Mouse (Mus musculus) testis, adult 2 months (tissue): Measurements from ENCODE around the gene Rbm39. TPM values are rescaled to one million over a fixed set of nuclear protein-coding genes. Genes with fewer than 3 reads are reported as not detected.
A peak's percentile ranks its signal among the peaks of the same experiment; 100 is the strongest.
"Not testable (repeated sequence)": the region's sequence is repeated elsewhere in the genome, so short reads cannot be mapped to it uniquely, and the experiment has no call there.

Experiments used
- H3K27ac ChIP-seq: fragments of 200-500 bp; 2 replicates; pipeline ENCODE4 v1.5.1; 2012; ENCODE audit warnings: low read depth, low read length; ENCODE audit not compliant: control insufficient read depth, insufficient read depth
- H3K27me3 ChIP-seq: fragments of 200-500 bp; 2 replicates; pipeline ENCODE4 v1.6.1; 2012; ENCODE audit warnings: mild to moderate bottlenecking, low read length, moderate library complexity; ENCODE audit not compliant: control insufficient read depth, insufficient read depth
- H3K36me3 ChIP-seq: fragments of 200-500 bp; 2 replicates; pipeline ENCODE4 v1.6.1; 2012; ENCODE audit warnings: mild to moderate bottlenecking, low read length; ENCODE audit not compliant: control insufficient read depth, insufficient read depth
- H3K4me1 ChIP-seq: fragments of 200-500 bp; 2 replicates; pipeline ENCODE4 v1.6.1; 2012; ENCODE audit warnings: low read length; ENCODE audit not compliant: control insufficient read depth, insufficient read depth
- H3K4me3 ChIP-seq: fragments of 200-500 bp; 2 replicates; pipeline ENCODE4 v1.5.1; 2012; ENCODE audit warnings: low read depth, mild to moderate bottlenecking, low read length, moderate library complexity, mixed read lengths; ENCODE audit not compliant: control insufficient read depth
- CTCF ChIP-seq: fragments of 200-500 bp; IDR thresholded peaks from 2 replicates; pipeline ENCODE4 v1.5.1; 2012; ENCODE audit warnings: low read depth, mild to moderate bottlenecking, inconsistent platforms, low read length, moderate library complexity; ENCODE audit not compliant: control insufficient read depth, insufficient read depth, insufficient replicate concordance
- POLR2A ChIP-seq: fragments of 200-500 bp; IDR thresholded peaks from 2 replicates; pipeline ENCODE4 v1.6.1; 2012; ENCODE audit warnings: low read depth, mild to moderate bottlenecking, inconsistent platforms, low read length, moderate library complexity; ENCODE audit not compliant: control insufficient read depth
- polyA plus RNA-seq: library from polyadenylated mRNA; depleted of rRNA; stranded (reverse); fragments of >200 nt; gene quantifications from 2 replicates; pipeline ENCODE4 v1.2.3, GENCODE M21; 2012

Rbm39 gene
- polyA plus RNA-seq, 1 experiment: 27.9 TPM

GRCm38 (mm10) chr2:156142820-156143219 is 37.2 kb downstream of the Rbm39 start:
- Histone ChIP-seq H3K4me1 (peaks cover 2% of the 10 kb centered on the region; the same call in 1 of the 2 replicates), H3K36me3 (no peaks in the 10 kb centered on the region; the same call in 1 of the 2 replicates), H3K27me3 (no peaks in the 10 kb centered on the region), H3K4me3 (no peak overlapping the region), H3K27ac (no peak overlapping the region)
- no peak for TF ChIP-seq POLR2A

- Histone ChIP-seq H3K4me3 (no peak overlapping the region), H3K27ac (no peak overlapping the region), H3K4me1 (no peaks in the 10 kb centered on the region), H3K27me3 (no peaks in the 10 kb centered on the region), H3K36me3 (no peaks in the 10 kb centered on the region; the same call in none of the 2 replicates)
- TF ChIP-seq CTCF: no peak
- no peak for TF ChIP-seq POLR2A
These were observed 44.3 kb downstream of the Rbm39 start for GRCm38 (mm10) chr2:156135695-156136094.

- Histone ChIP-seq H3K27ac (no peak overlapping the region), H3K36me3 (no peaks in the 10 kb centered on the region; the same call in none of the 2 replicates), H3K4me3 (no peak overlapping the region), H3K4me1 (no peaks in the 10 kb centered on the region), H3K27me3 (no peaks in the 10 kb centered on the region)
- TF ChIP-seq POLR2A (no peak), CTCF (no peak)
These were observed 45.9 kb downstream of the Rbm39 start for GRCm38 (mm10) chr2:156134161-156134560.

- H3K27me3 ChIP-seq: no peaks in the 10 kb centered on the region
- peaks cover 2% of the 10 kb centered on the region for H3K36me3 ChIP-seq
- TF ChIP-seq CTCF (no peak), POLR2A (no peak)
- H3K4me3 ChIP-seq: no peak within 1 kb of the TSS
- H3K4me1 ChIP-seq: no peaks in the 10 kb centered on the region
- no peak within 1 kb of the TSS for H3K27ac ChIP-seq
These were observed 53.0 kb downstream of the Rbm39 start, which contains the start of gene Gm28036 for GRCm38 (mm10) chr2:156126992-156127391. Gm28036 (minus strand) TSS chr2:156127092.

GRCm38 (mm10) chr2:156123731-156124130 is 56.3 kb downstream of the Rbm39 start:
- Histone ChIP-seq H3K4me3 (no peak overlapping the region), H3K36me3 (peaks cover 2% of the 10 kb centered on the region), H3K27me3 (no peaks in the 10 kb centered on the region), H3K27ac (no peak overlapping the region), H3K4me1 (no peaks in the 10 kb centered on the region)
- TF ChIP-seq CTCF: no peak

GRCm38 (mm10) chr2:156119566-156119965 is 60.5 kb downstream of the Rbm39 start:
- no peak for TF ChIP-seq CTCF
- no peak for TF ChIP-seq POLR2A

GRCm38 (mm10) chr2:156112080-156112423 is 68.0 kb downstream of the Rbm39 start:
- not testable (repeated sequence) for H3K36me3 ChIP-seq, H3K27ac ChIP-seq, H3K4me1 ChIP-seq, H3K27me3 ChIP-seq
- H3K4me3 ChIP-seq: peak overlapping the region; percentile 90

More at GRCm38 (mm10) chr2:156119566-156119965, 60.5 kb downstream of the Rbm39 start:
- H3K36me3 ChIP-seq: peaks cover 2% of the 10 kb centered on the region
- H3K27ac ChIP-seq: no peak overlapping the region
- H3K27me3 ChIP-seq: no peaks in the 10 kb centered on the region
- peak overlapping the region; percentile 66 for H3K4me3 ChIP-seq
- no peaks in the 10 kb centered on the region for H3K4me1 ChIP-seq

GRCm38 (mm10) chr2:156111358-156112079 is 68.5 kb downstream of the Rbm39 start, which contains the start of the genes Cpne1 and Rbm12:
Cpne1 (minus strand) TSS chr2:156111965.
Rbm12 (minus strand) TSS chr2:156111978.
- Histone ChIP-seq H3K4me3 (peak within 1 kb of the TSS; percentile 90), H3K36me3 (no peaks in the 10 kb centered on the region), H3K27ac (peak within 1 kb of the TSS; percentile 91), H3K4me1 (no peaks in the 10 kb centered on the region), H3K27me3 (no peaks in the 10 kb centered on the region)
- TF ChIP-seq CTCF: no peak
- peak; percentile 66 for TF ChIP-seq POLR2A
